Mouse (Mus musculus) limb, embryonic 12.5 days (tissue): ENCODE results near the gene Sergef. TPM values are rescaled to one million over a fixed set of nuclear protein-coding genes. Genes with fewer than 3 reads are reported as not detected.

Experiments
- ATAC-seq: fragments of 200-750 bp; cut with Nextera tagmentation; 2 replicates; pipeline ENCODE4 v1.8.0; 2017; ENCODE audit warnings: low read depth, moderate TSS enrichment; ENCODE audit not compliant: insufficient number of reproducible peaks, insufficient read depth, low FRiP score, low TSS enrichment
- H3K27ac ChIP-seq: fragments of 300-500 bp; sonication (generic); 2 replicates; pipeline ENCODE4 v1.5.1; 2016; ENCODE audit warnings: mild to moderate bottlenecking, moderate library complexity
- H3K27me3 ChIP-seq: fragments of 300-500 bp; sonication (generic); 2 replicates; pipeline ENCODE4 v1.6.1; 2016; ENCODE audit warnings: mild to moderate bottlenecking, moderate library complexity
- H3K36me3 ChIP-seq: fragments of 300-500 bp; sonication (generic); 2 replicates; pipeline ENCODE4 v1.6.1; 2016; ENCODE audit warnings: mild to moderate bottlenecking, moderate library complexity
- H3K4me1 ChIP-seq: fragments of 300-500 bp; sonication (generic); replicated peaks from 2 replicates; pipeline ENCODE4 v1.6.1; 2016
- H3K4me2 ChIP-seq: fragments of 300-500 bp; sonication (generic); 2 replicates; pipeline ENCODE4 v1.6.1; 2016; ENCODE audit warnings: mild to moderate bottlenecking, moderate library complexity
- H3K4me3 ChIP-seq: fragments of 300-500 bp; sonication (generic); replicated peaks from 2 replicates; pipeline ENCODE4 v1.5.1; 2016; ENCODE audit warnings: mild to moderate bottlenecking
- H3K9ac ChIP-seq: fragments of 300-500 bp; sonication (generic); replicated peaks from 2 replicates; pipeline ENCODE4 v1.6.1; 2016; ENCODE audit warnings: mild to moderate bottlenecking, moderate library complexity
- H3K9me3 ChIP-seq: fragments of 300-500 bp; sonication (generic); 2 replicates; pipeline ENCODE4 v1.6.1; 2016; ENCODE audit warnings: mild to moderate bottlenecking, moderate library complexity
- WGBS: fragments of 180-500 bp; shearing (Covaris S2); methylation state at CpG from one replicate; pipeline ENCODE4 v1.1.7; 2016; 5-methylcytosine and 5-hydroxymethylcytosine counted together
- polyA plus RNA-seq: library from polyadenylated mRNA; unstranded; fragments of >200 nt; fragmentation: Nextera tagmentation; extraction: Ambion mirVana; gene quantifications from 2 replicates; pipeline ENCODE4 v1.2.1, GENCODE M21; 2016

Sergef gene
- polyA plus RNA-seq, 1 experiment from 2014 or later: 12.1 TPM

DNA sequence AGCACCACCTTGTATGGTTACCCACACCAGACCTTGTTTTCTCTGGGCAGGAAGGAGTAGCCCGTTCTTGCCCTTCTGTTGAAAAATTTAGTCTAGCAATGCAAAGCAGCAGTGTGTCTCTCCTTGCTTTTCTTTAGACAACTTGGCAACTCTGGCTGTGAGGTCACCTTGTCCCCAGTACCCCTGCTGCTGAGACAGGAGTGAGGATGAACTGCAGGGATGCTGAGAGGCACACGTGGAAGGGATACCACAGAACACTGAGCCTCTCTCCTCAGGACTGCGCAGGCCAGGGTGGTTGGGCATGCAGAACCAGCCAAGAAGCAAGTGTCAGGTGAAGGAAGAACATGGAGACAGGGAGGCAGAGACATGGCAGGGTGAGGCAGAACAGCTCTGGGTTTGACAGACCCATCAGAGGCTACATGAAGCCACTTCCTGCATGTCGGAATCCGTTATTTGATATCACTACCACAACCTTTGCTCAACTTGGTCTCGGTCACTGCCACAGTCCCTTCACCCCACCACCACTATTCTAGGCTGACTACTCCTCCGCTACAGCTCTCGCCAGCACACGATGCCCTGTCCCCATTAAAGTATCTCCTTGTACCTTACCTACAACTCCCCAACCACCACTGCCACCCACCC, 103.0 kb downstream of the Sergef start:
- Histone ChIP-seq H3K27ac (no peak overlapping the region), H3K27me3 (no peaks in the 10 kb centered on the region), H3K4me3 (no peak overlapping the region), H3K9ac (no peak overlapping the region), H3K36me3 (no peaks in the 10 kb centered on the region), H3K4me2 (no peak overlapping the region), H3K4me1 (peaks cover 11% of the 10 kb centered on the region), H3K9me3 (no peaks in the 10 kb centered on the region)
- 80% methylated on average over 9 of the region's 9 CpGs for WGBS
- no peak for ATAC-seq

DNA sequence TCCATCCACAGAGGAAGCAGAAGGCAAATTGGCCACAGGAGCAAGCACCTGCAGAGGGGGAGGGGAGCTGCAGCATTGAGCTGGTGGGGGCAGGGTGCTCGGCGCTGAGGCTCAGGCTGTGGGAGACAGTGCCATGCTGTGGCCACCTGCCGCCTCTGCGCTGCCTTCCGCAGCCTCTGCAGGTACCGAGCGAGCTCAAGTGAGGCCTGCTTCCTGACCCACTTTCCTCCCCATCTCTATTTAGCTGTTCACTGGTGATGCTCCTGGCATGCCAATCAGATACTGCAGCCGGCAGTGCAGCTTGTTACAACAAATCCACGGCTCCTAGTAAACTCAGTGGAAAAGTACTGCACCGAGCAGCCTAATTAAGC, 104.2 kb downstream of the Sergef start:
- Histone ChIP-seq H3K4me3 (no peak overlapping the region), H3K27ac (no peak overlapping the region), H3K36me3 (no peaks in the 10 kb centered on the region), H3K9me3 (no peaks in the 10 kb centered on the region), H3K4me1 (peaks cover 11% of the 10 kb centered on the region), H3K9ac (peak overlapping the region; percentile 18; the same call in 1 of the 2 replicates), H3K27me3 (no peaks in the 10 kb centered on the region), H3K4me2 (peak overlapping the region; percentile 17; the same call in 1 of the 2 replicates)
- ATAC-seq: no peak
- WGBS: 14% methylated on average over 10 of the region's 10 CpGs

DNA sequence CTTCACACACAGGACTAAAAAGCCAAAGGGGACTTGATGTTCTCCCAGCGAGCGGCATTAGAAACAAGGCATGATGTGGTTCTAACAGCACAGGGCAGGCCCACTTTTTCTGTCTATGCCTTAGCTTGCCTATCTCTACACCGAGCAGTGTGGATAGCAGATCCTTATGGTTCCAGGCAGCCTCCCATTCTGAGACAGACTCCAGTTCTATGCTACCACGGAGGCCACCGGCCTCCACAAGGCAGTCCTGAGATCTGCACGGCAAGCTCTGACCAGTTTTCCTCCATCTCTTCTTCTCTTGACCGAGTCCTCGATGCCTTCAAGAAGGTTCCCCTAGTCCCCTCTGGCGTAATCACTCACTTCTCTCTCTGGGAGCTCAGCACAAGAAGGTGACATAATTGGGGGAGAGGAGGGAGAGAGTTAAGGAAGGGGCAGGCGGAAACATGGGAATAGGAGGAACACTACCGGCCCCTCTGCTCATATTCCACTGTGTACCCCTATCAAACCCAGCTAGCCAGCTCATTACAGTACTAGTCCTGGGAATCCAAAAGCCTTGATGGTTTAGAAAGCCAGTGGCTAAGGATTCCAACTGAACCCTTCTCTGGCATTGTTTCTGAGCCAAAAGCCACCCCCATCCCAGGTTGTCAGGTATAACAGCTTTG, 104.7 kb downstream of the Sergef start:
- H3K9me3 ChIP-seq: no peaks in the 10 kb centered on the region
- peak overlapping the region; percentile 17; the same call in 1 of the 2 replicates for H3K4me2 ChIP-seq
- WGBS: 84% methylated on average over 11 of the region's 11 CpGs
- no peaks in the 10 kb centered on the region for H3K36me3 ChIP-seq
- ATAC-seq: no peak
- peaks cover 15% of the 10 kb centered on the region for H3K4me1 ChIP-seq
- no peaks in the 10 kb centered on the region for H3K27me3 ChIP-seq
- no peak overlapping the region for H3K4me3 ChIP-seq
- no peak overlapping the region for H3K27ac ChIP-seq
- H3K9ac ChIP-seq: no peak overlapping the region

DNA sequence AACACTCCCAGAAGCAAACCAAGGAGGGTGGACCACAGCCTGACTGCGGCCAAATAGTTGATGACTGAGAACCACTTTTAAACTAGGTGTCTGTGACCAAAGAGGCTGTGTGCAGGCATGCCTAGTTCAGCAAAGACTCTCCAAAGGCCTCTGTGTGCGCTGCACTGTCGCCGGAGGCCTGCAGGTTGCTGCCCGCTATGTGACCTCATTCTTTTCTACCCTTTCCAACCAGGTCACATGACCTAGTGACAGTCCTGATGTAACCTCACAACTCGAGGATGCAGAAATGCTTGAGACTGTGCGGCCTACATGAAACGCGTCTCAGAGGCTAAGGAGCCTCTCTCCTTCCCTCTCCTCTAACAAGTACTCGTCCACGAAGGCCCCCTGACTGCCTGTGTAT, 106.1 kb downstream of the Sergef start:
- no peaks in the 10 kb centered on the region for H3K27me3 ChIP-seq
- H3K4me2 ChIP-seq: no peak overlapping the region
- H3K4me1 ChIP-seq: peaks cover 17% of the 10 kb centered on the region
- no peak for ATAC-seq
- no peaks in the 10 kb centered on the region for H3K9me3 ChIP-seq
- WGBS: 88% methylated on average over 11 of the region's 11 CpGs
- no peaks in the 10 kb centered on the region for H3K36me3 ChIP-seq
- no peak overlapping the region for H3K4me3 ChIP-seq
- H3K27ac ChIP-seq: no peak overlapping the region
- H3K9ac ChIP-seq: no peak overlapping the region

DNA sequence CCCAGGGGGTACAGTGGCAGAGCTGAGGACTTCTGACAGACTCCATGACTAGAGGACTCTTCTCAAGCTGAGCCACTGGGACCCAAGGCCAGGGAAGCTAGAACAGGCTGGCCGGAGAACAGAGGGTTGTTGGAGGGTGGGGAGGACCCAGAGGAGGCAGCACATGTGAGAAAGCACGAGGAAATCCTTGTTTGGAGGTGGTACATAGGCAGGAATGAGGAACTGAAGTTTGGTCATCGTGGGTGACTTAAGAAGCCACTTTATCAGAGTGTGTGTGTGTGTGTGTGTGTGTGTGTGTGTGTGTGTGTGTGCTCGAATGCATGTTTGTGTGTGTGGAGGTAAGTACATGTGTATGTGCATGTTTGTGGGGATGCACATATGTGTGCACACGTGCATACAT, 108.3 kb downstream of the Sergef start:
- ATAC-seq: no peak
- H3K4me1 ChIP-seq: peaks cover 17% of the 10 kb centered on the region
- no peak overlapping the region for H3K27ac ChIP-seq
- 79% methylated on average over 5 of the region's 5 CpGs for WGBS
- H3K4me2 ChIP-seq: no peak overlapping the region
- H3K27me3 ChIP-seq: no peaks in the 10 kb centered on the region
- no peaks in the 10 kb centered on the region for H3K36me3 ChIP-seq
- H3K9ac ChIP-seq: no peak overlapping the region
- no peak overlapping the region for H3K4me3 ChIP-seq
- H3K9me3 ChIP-seq: no peaks in the 10 kb centered on the region

DNA sequence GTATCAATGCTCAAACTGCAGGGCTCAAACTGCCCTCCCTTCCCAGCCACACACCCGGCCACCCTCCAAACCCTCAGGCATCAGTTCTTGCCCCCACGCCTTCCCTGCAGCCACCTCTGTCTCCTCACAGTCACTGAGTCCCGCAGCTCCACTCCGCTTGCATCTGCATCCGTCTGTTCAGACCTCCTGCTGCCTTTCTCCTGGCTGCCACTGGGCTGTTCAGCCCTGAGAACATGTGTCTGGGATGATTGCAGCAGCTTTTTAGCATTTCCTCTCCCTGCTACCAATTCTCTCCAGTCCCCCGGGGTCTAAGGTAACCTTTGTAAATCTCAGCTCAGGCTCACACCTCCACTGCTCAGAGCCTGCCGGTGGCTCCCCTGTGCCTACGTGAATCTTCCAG, 109.7 kb downstream of the Sergef start:
- Histone ChIP-seq H3K27me3 (no peaks in the 10 kb centered on the region), H3K36me3 (no peaks in the 10 kb centered on the region), H3K9ac (no peak overlapping the region), H3K9me3 (no peaks in the 10 kb centered on the region), H3K27ac (no peak overlapping the region), H3K4me1 (peaks cover 7% of the 10 kb centered on the region; the same call in 1 of the 2 replicates), H3K4me2 (no peak overlapping the region), H3K4me3 (no peak overlapping the region)
- ATAC-seq: no peak
- 34% methylated on average over 8 of the region's 8 CpGs for WGBS

DNA sequence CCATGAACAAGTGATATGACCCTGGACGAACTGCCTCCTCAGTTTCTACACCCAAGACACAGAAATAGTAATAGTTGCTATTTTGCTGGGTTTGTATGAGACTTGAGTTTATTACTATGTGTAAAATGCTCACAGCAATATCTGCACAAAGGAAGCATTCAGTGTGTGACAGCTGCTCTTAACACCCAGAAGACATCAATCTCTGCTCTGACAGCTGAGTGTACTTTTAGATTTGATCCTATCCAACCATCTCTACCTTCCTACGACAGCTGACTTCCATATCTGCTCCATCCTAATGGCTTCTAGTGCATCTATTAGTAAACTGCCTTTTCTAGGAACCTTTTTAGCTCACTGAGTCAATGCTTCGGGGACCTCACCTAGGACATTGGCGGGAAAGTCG, 110.3 kb downstream of the Sergef start:
- no peak overlapping the region for H3K9ac ChIP-seq
- H3K27ac ChIP-seq: no peak overlapping the region
- 0 out of 2 replicates have a peak, but pooled peaks cover 5% of the 10 kb centered on the region for H3K4me1 ChIP-seq
- no peak overlapping the region for H3K4me3 ChIP-seq
- no peak overlapping the region for H3K4me2 ChIP-seq
- WGBS: 89% methylated on average over 5 of the region's 5 CpGs
- H3K27me3 ChIP-seq: no peaks in the 10 kb centered on the region
- no peaks in the 10 kb centered on the region for H3K9me3 ChIP-seq
- no peaks in the 10 kb centered on the region for H3K36me3 ChIP-seq
- ATAC-seq: no peak

DNA sequence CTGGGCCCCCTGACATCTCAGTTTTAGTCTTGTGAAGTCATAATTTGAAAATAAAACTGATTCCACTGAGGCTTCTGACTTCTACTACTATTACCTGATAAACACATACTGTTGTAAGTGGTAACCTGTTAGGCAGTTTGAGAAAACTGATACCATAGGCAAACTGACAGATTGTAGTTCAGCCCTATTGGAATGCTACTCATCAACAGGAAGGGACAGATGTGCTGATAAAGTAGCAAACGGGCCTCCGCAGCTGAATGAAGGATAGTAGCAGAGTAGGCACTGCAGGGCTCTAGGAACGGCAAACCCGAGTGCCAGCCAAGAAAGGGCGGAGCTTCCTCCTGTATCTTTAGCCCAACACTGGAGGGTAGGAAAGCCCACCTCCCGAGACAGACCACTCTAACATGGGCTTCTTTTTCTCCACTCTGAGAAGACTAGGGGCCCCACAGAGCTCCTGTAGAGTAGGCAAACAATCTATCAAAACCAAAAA, 112.9 kb downstream of the Sergef start:
- H3K27ac ChIP-seq: no peak overlapping the region
- no peaks in the 10 kb centered on the region for H3K36me3 ChIP-seq
- 0 out of 2 replicates have a peak, but pooled peaks cover 5% of the 10 kb centered on the region for H3K4me1 ChIP-seq
- H3K9ac ChIP-seq: no peak overlapping the region
- no peak overlapping the region for H3K4me3 ChIP-seq
- 58% methylated on average over 6 of the region's 6 CpGs for WGBS
- no peak for ATAC-seq
- no peaks in the 10 kb centered on the region for H3K9me3 ChIP-seq
- no peaks in the 10 kb centered on the region for H3K27me3 ChIP-seq
- no peak overlapping the region for H3K4me2 ChIP-seq

DNA sequence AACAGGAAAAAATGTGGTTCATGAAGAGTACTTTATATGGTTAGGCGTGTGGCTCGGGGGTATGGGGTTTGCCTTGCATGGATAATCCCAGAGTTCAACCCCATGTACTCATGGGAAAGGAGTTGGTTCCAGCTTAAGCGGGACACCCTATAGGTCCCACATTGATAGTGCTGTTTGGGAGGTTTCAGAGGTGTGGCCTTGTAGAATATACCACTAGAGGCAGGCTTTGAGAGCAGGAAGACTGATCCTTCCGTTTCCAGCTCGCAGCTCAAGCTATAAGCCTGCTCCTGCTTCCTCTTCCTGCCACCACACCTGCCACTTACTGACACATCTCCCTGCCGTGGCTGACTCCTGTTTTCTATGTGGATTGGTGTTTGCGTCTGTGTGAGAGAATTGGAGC, 116.4 kb downstream of the Sergef start:
- Histone ChIP-seq H3K4me3 (no peak overlapping the region), H3K9ac (no peak overlapping the region), H3K36me3 (no peaks in the 10 kb centered on the region), H3K4me2 (no peak overlapping the region), H3K27me3 (no peaks in the 10 kb centered on the region), H3K27ac (no peak overlapping the region), H3K9me3 (no peaks in the 10 kb centered on the region), H3K4me1 (0 out of 2 replicates have a peak, but pooled peaks cover 5% of the 10 kb centered on the region)
- no peak for ATAC-seq
- 81% methylated on average over 7 of the region's 7 CpGs for WGBS

DNA sequence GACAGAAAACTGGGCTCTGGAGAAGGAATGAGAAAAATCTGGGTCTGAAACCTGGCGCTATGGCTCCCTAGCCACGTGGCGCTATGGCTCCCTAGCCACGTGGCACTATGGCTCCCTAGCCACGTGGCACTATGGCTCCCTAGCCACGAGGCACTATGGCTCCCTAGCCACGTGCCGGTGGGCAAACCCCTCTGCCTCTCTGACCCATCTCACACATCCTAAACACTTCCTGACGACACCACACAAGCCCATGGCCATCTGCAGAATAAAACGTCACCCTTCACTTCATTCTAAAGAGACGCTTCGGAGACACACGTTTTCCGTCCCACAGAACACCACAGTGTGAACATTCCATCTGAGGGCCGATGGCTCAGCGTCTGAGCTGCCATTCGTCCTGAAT, 117.8 kb downstream of the Sergef start:
- no peak for ATAC-seq
- Histone ChIP-seq H3K27me3 (no peaks in the 10 kb centered on the region), H3K4me2 (no peak overlapping the region), H3K4me1 (0 out of 2 replicates have a peak, but pooled peaks cover 5% of the 10 kb centered on the region), H3K4me3 (no peak overlapping the region), H3K9ac (no peak overlapping the region), H3K27ac (no peak overlapping the region), H3K9me3 (no peaks in the 10 kb centered on the region), H3K36me3 (no peaks in the 10 kb centered on the region)
- whole genome bisulfite sequencing: 90% methylated on average over 17 of the region's 17 CpGs

DNA sequence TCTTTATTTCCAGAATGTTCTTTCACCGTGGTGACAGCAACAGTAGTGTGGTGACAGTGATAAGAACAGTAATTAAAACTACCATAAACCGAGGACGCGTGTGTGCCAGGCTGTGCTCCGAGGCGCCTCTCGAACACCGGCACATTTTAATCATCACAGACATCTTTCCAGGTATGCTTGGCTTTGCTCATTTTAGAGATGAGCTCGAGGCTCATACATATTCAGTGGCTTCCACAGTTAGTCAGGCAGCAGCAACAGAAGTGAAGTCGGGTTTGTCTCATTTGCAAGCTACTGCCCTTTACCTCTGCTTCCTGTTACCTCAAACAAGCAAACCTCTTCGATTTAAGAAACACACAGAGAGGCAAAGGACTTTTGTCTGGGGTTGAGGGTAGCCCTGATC, 120.5 kb downstream of the Sergef start:
- H3K9me3 ChIP-seq: no peaks in the 10 kb centered on the region
- no peak overlapping the region for H3K4me3 ChIP-seq
- 72% methylated on average over 11 of the region's 11 CpGs for WGBS
- 0 out of 2 replicates have a peak, but pooled peaks cover 5% of the 10 kb centered on the region for H3K4me1 ChIP-seq
- H3K9ac ChIP-seq: no peak overlapping the region
- no peak overlapping the region for H3K27ac ChIP-seq
- no peaks in the 10 kb centered on the region for H3K36me3 ChIP-seq
- no peak overlapping the region for H3K4me2 ChIP-seq
- no peaks in the 10 kb centered on the region for H3K27me3 ChIP-seq
- ATAC-seq: no peak
